Comparison of ENCODE assay signal across 7 mouse cellular contexts in the genomic region with DNA sequence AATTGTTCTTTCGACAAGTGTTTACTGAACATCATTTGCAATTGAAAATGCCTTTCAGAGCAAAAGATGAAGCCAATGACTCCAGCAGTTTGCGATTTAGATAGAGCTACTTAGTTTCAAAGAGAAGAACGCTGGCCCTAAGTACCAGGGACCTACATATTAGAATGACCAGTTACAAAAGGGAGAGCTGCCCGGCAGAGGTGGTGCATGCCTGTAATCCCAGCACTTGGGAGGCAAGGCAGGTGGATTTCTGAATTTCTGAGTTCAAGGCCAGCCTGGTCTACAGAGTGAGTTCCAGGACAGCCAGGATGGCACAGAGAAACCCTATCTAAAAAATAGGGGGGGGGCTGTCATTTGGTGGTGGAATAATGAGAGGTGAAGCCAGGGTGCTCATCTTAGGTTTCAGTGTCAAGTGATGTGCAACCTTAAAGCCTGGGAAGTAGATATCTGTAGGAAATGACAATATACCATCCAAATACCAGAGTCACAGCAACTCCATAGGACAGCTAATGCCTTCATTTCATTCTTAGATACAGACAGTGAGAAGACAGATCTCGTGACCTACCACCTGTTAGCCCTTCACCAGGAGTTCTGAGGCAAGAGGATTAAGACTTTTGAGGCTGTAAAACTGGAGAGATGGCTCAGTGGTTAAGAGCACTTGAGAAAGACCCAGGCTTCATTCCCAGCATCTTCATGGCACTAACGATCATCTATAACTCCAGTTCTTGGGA. TPM values are rescaled to one million over a fixed set of nuclear protein-coding genes. Genes with fewer than 3 reads are reported as not detected.
DNase-seq lines count a peak whose midpoint lies in the region; ATAC-seq and TF ChIP-seq lines count a peak whose summit lies in the region.

No protein-coding gene starts in this region.

- no peak for ATAC-seq in lung, embryonic 14.5 days (ENCODE audit: insufficient read depth)
- ATAC-seq in forebrain, embryonic 16.5 days: no peak
- ATAC-seq in liver, embryonic 12.5 days: no peak
- no peak for ATAC-seq in stomach, embryonic 15.5 days (ENCODE audit: insufficient read depth, low FRiP score, low read depth)

- DNase-seq in lung, embryonic 14.5 days: no peak
- no peak for DNase-seq in lung, postnatal 4 days
- no peak for DNase-seq in adrenal gland, postnatal 4 days (ENCODE audit: low spot score in 2 of 2)
- no peak for DNase-seq in cerebellum, postnatal 4 days (ENCODE audit: low spot score in 2 of 2)

- no peak for TF ChIP-seq CTCF in lung, embryonic 14.5 days (IDR thresholded peaks at IDR 0.05; ENCODE audit: low read depth)

- H3K27ac ChIP-seq in lung, embryonic 14.5 days (ENCODE audit: low read depth): no peak overlapping the region
- H3K27ac ChIP-seq in forebrain, embryonic 16.5 days (ENCODE audit: low read length): peak overlapping the region; percentile 94
- H3K27ac ChIP-seq in liver, embryonic 12.5 days: peak overlapping the region; percentile 97
- H3K27ac ChIP-seq in stomach, embryonic 15.5 days: no peak overlapping the region

- H3K4me1 ChIP-seq in lung, embryonic 14.5 days (ENCODE audit: insufficient read depth): 0 out of 2 replicates have a peak, but pooled peaks cover 3% of the 10 kb centered on the region
- peaks cover 22% of the 10 kb centered on the region for H3K4me1 ChIP-seq in forebrain, embryonic 16.5 days (replicated peaks; ENCODE audit: control insufficient read depth, insufficient read depth, low read length)
- H3K4me1 ChIP-seq in liver, embryonic 12.5 days: peaks cover 72% of the 10 kb centered on the region
- peaks cover 25% of the 10 kb centered on the region for H3K4me1 ChIP-seq in stomach, embryonic 15.5 days

- 51% methylated on average over 6 of the region's 6 CpGs for WGBS in lung, embryonic 14.5 days
- WGBS in forebrain, embryonic 16.5 days: 44% methylated on average over 6 of the region's 6 CpGs
- WGBS in liver, embryonic 12.5 days (ENCODE audit: insufficient replicate concordance): 58% methylated on average over 6 of the region's 6 CpGs
- 54% methylated on average over 6 of the region's 6 CpGs for WGBS in stomach, embryonic 15.5 days

- peak overlapping the region; percentile 99; the same call in 1 of the 2 replicates for H3K4me3 ChIP-seq in lung, embryonic 14.5 days (ENCODE audit: low read depth, low read length)
- peak overlapping the region; percentile 81 for H3K4me3 ChIP-seq in forebrain, embryonic 16.5 days (replicated peaks; ENCODE audit: low read length)
- peak overlapping the region; percentile 99; the same call in 1 of the 2 replicates for H3K4me3 ChIP-seq in liver, embryonic 12.5 days
- no peak overlapping the region for H3K4me3 ChIP-seq in stomach, embryonic 15.5 days (replicated peaks)

- no peaks in the 10 kb centered on the region for H3K27me3 ChIP-seq in lung, embryonic 14.5 days (ENCODE audit: insufficient read depth, low read length)
- H3K27me3 ChIP-seq in forebrain, embryonic 16.5 days (replicated peaks; ENCODE audit: control insufficient read depth, insufficient read depth, low read length): no peaks in the 10 kb centered on the region
- H3K27me3 ChIP-seq in liver, embryonic 12.5 days (replicated peaks): no peaks in the 10 kb centered on the region
- H3K27me3 ChIP-seq in stomach, embryonic 15.5 days (replicated peaks): no peaks in the 10 kb centered on the region

- no peaks in the 10 kb centered on the region for H3K9me3 ChIP-seq in lung, embryonic 14.5 days (ENCODE audit: low read depth, low read length)
- no peaks in the 10 kb centered on the region for H3K9me3 ChIP-seq in forebrain, embryonic 16.5 days (ENCODE audit: control insufficient read depth, low read length)
- H3K9me3 ChIP-seq in liver, embryonic 12.5 days (replicated peaks): no peaks in the 10 kb centered on the region
- no peaks in the 10 kb centered on the region for H3K9me3 ChIP-seq in stomach, embryonic 15.5 days

- H3K36me3 ChIP-seq in lung, embryonic 14.5 days (ENCODE audit: insufficient read depth): no peaks in the 10 kb centered on the region
- H3K36me3 ChIP-seq in forebrain, embryonic 16.5 days (ENCODE audit: control insufficient read depth, insufficient read depth): no peaks in the 10 kb centered on the region
- no peaks in the 10 kb centered on the region for H3K36me3 ChIP-seq in liver, embryonic 12.5 days
- no peaks in the 10 kb centered on the region for H3K36me3 ChIP-seq in stomach, embryonic 15.5 days

- H3K4me2 ChIP-seq in lung, embryonic 14.5 days: peak overlapping the region; percentile 89
- H3K4me2 ChIP-seq in forebrain, embryonic 16.5 days (ENCODE audit: low read length): peak overlapping the region; percentile 70
- peak overlapping the region; percentile 95 for H3K4me2 ChIP-seq in liver, embryonic 12.5 days
- H3K4me2 ChIP-seq in stomach, embryonic 15.5 days: peak overlapping the region; percentile 77

- H3K9ac ChIP-seq in lung, embryonic 14.5 days: no peak overlapping the region
- peak overlapping the region; percentile 59; the same call in 1 of the 2 replicates for H3K9ac ChIP-seq in forebrain, embryonic 16.5 days (replicated peaks; ENCODE audit: low read depth, low read length)
- peak overlapping the region; percentile 74; the same call in 1 of the 2 replicates for H3K9ac ChIP-seq in liver, embryonic 12.5 days
- no peak overlapping the region for H3K9ac ChIP-seq in stomach, embryonic 15.5 days

RNA-seq across cellular contexts. Expression of gene Grb2, which starts 1.6 kb away (rescaled TPM):
- polyA plus RNA-seq in lung, embryonic 14.5 days (2014; fragmentation: Nextera tagmentation; extraction: Ambion mirVana): 41.5 and 48.7 TPM in 2 replicates
- polyA plus RNA-seq in forebrain, embryonic 16.5 days (2015; fragmentation: Nextera tagmentation; extraction: Ambion mirVana): 188 and 194 TPM in 2 replicates
- 78.6 and 89.6 TPM in 2 replicates for polyA plus RNA-seq in liver, embryonic 12.5 days (2016; fragmentation: Nextera tagmentation; extraction: Ambion mirVana)
- polyA plus RNA-seq in stomach, embryonic 15.5 days (2015; fragmentation: Nextera tagmentation; extraction: Ambion mirVana): 83.5 and 85.7 TPM in 2 replicates
- 100 to 1,000 TPM; 116 to 135 TPM for total RNA-seq in adrenal gland, postnatal 4 days (2021)

RNA-seq across cellular contexts. Expression of gene Tmem94, which starts 55.2 kb away (rescaled TPM):
- polyA plus RNA-seq in lung, embryonic 14.5 days (2014; fragmentation: Nextera tagmentation; extraction: Ambion mirVana): 18.5 and 20.9 TPM in 2 replicates
- 29.1 and 29.8 TPM in 2 replicates for polyA plus RNA-seq in forebrain, embryonic 16.5 days (2015; fragmentation: Nextera tagmentation; extraction: Ambion mirVana)
- polyA plus RNA-seq in liver, embryonic 12.5 days (2016; fragmentation: Nextera tagmentation; extraction: Ambion mirVana): 16.9 and 17.0 TPM in 2 replicates
- polyA plus RNA-seq in stomach, embryonic 15.5 days (2015; fragmentation: Nextera tagmentation; extraction: Ambion mirVana): 19.9 and 20.7 TPM in 2 replicates
- 10 to 100 TPM; 67.4 to 71.0 TPM for total RNA-seq in adrenal gland, postnatal 4 days (2021)

Comparison
In these comparisons a context has a peak if more than half of its experiments do, and no peak if none do; other contexts are left out.
1. H3K27ac ChIP-seq: peak in forebrain, embryonic 16.5 days (single experiment) and liver, embryonic 12.5 days (single experiment); none in lung, embryonic 14.5 days (single experiment) and stomach, embryonic 15.5 days (single experiment).
2. H3K9ac ChIP-seq: peak in forebrain, embryonic 16.5 days (single experiment) and liver, embryonic 12.5 days (single experiment); none in lung, embryonic 14.5 days (single experiment) and stomach, embryonic 15.5 days (single experiment).
3. Peak in every context shown above with its lines, with median percentiles within 50 percentile points of each other: H3K4me2 ChIP-seq.